Mouse (Mus musculus) heart, adult 2 months (tissue): Measurements from ENCODE around the gene Rtn1.

Experiments
- CTCF ChIP-seq: fragments of 200-600 bp; IDR thresholded peaks from 2 replicates; pipeline ENCODE4 v1.8.1; 2022; ENCODE audit warnings: antibody characterized with exemption, mild to moderate bottlenecking, moderate library complexity
- EP300 ChIP-seq: fragments of 200-500 bp; IDR thresholded peaks from 2 replicates; pipeline ENCODE4 v1.6.1; 2011; ENCODE audit warnings: low read depth, low read length, control low read depth; ENCODE audit not compliant: insufficient read depth
- POLR2A ChIP-seq: fragments of 200-500 bp; IDR thresholded peaks from 2 replicates; pipeline ENCODE4 v1.6.1; 2011; ENCODE audit warnings: mild to moderate bottlenecking, low read depth, low read length, control low read depth; ENCODE audit not compliant: insufficient read depth

DNA sequence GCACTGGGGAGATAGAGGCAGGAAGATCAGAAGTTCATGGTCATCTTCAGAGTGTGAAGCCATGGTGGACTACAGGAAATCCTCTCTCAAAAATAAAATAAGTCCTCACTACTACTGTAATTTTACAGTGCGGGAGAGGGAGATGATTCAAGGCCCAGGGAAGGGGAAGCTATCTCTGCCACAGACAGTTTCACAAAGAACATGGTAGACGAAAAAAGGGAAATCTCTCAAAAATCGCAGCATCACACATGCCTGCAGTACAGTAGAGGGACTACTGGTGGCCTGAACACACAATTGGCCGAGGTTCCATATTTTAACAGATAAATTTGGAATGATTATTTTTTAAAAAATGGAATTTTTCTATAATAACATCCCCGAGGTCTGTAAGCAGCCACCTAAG, 20.0 kb downstream of the Rtn1 start:
- TF ChIP-seq POLR2A (no peak), CTCF (no peak), EP300 (no peak)
